Mouse (Mus musculus): ENCODE measurements around the gene Acsbg2. TPM values are rescaled to one million over a fixed set of nuclear protein-coding genes. Genes with fewer than 3 reads are reported as not detected.

Gene Acsbg2
- total and polyA plus RNA-seq, 3 experiments, result 0.04 TPM; not detected in 2

GRCm38 (mm10) chr17:56840524-56840923 is 33.7 kb downstream of the Acsbg2 start:
- H3K9ac ChIP-seq (ENCODE audit: low read depth, low read length), result no peak overlapping the region
- H3K27ac ChIP-seq, result no peak overlapping the region
- no peak for DNase-seq
- TF ChIP-seq POLR2A (IDR thresholded peaks at IDR 0.05; ENCODE audit: insufficient read depth, low read depth, low read length), result no peak
- no peak for TF ChIP-seq EP300 (IDR thresholded peaks at IDR 0.05; ENCODE audit: insufficient read depth, low read depth, low read length)
- no peak for TF ChIP-seq CTCF (IDR thresholded peaks at IDR 0.05)
- no peak overlapping the region for H3K4me3 ChIP-seq
- intact Hi-C loops (cut with DNase I), result no loop called here
- H3K36me3 ChIP-seq (ENCODE audit: control insufficient read depth, insufficient read depth, low read length), result no peaks in the 10 kb centered on the region
- H3K27me3 ChIP-seq (ENCODE audit: control insufficient read depth, insufficient read depth, low read length), result no peaks in the 10 kb centered on the region
- H3K4me1 ChIP-seq (ENCODE audit: control insufficient read depth, insufficient read depth, low read length), result no peaks in the 10 kb centered on the region
- H3K79me2 ChIP-seq (replicated peaks; ENCODE audit: control insufficient read depth, insufficient read depth, low read length), result no peaks in the 10 kb centered on the region
- WGBS, result 81% methylated on average over 7 of the region's 7 CpGs

GRCm38 (mm10) chr17:56836336-56836735 is 37.9 kb downstream of the Acsbg2 start:
- no peaks in the 10 kb centered on the region for H3K4me1 ChIP-seq (ENCODE audit: control insufficient read depth, insufficient read depth, low read length)
- DNase-seq, result no peak
- no peak overlapping the region for H3K27ac ChIP-seq

GRCm38 (mm10) chr17:56833381-56833780 is 40.9 kb downstream of the Acsbg2 start:
- intact Hi-C loops (cut with DNase I), result loop anchor here (5.0 kb wide), 4 partner anchors 66 to 224 kb away; partner anchors contain the start of genes Crb3, Mllt1, Ndufa11 and Slc25a23
- no peaks in the 10 kb centered on the region for H3K36me3 ChIP-seq (ENCODE audit: control insufficient read depth, insufficient read depth, low read length)
- H3K4me1 ChIP-seq (ENCODE audit: control insufficient read depth, insufficient read depth, low read length), result no peaks in the 10 kb centered on the region
- no peak for DNase-seq
- H3K9ac ChIP-seq (ENCODE audit: low read depth, low read length), result no peak overlapping the region
- H3K27ac ChIP-seq, result no peak overlapping the region
- WGBS, result 98% methylated on average over 1 of the region's 1 CpGs
- no peak for TF ChIP-seq EP300 (IDR thresholded peaks at IDR 0.05; ENCODE audit: insufficient read depth, low read depth, low read length)
- no peak for TF ChIP-seq CTCF (IDR thresholded peaks at IDR 0.05)
- no peak for TF ChIP-seq POLR2A (IDR thresholded peaks at IDR 0.05; ENCODE audit: insufficient read depth, low read depth, low read length)
- no peak overlapping the region for H3K4me3 ChIP-seq
- H3K27me3 ChIP-seq (ENCODE audit: control insufficient read depth, insufficient read depth, low read length), result no peaks in the 10 kb centered on the region
- H3K79me2 ChIP-seq (replicated peaks; ENCODE audit: control insufficient read depth, insufficient read depth, low read length), result no peaks in the 10 kb centered on the region

More at GRCm38 (mm10) chr17:56836336-56836735, 37.9 kb downstream of the Acsbg2 start:
- no peaks in the 10 kb centered on the region for H3K79me2 ChIP-seq (replicated peaks; ENCODE audit: control insufficient read depth, insufficient read depth, low read length)
- no peak overlapping the region for H3K9ac ChIP-seq (ENCODE audit: low read depth, low read length)
- no peak for TF ChIP-seq CTCF (IDR thresholded peaks at IDR 0.05)
- H3K27me3 ChIP-seq (ENCODE audit: control insufficient read depth, insufficient read depth, low read length), result no peaks in the 10 kb centered on the region
- WGBS, result 82% methylated on average over 8 of the region's 8 CpGs
- H3K36me3 ChIP-seq (ENCODE audit: control insufficient read depth, insufficient read depth, low read length), result no peaks in the 10 kb centered on the region
- H3K4me3 ChIP-seq, result no peak overlapping the region
- intact Hi-C loops (cut with DNase I), result no loop called here

- H3K79me2 ChIP-seq (replicated peaks; ENCODE audit: control insufficient read depth, insufficient read depth, low read length), result no peaks in the 10 kb centered on the region
- DNase-seq, result no peak
- TF ChIP-seq EP300 (IDR thresholded peaks at IDR 0.05; ENCODE audit: insufficient read depth, low read depth, low read length), result no peak
- no peak for TF ChIP-seq CTCF (IDR thresholded peaks at IDR 0.05)
- no peak for TF ChIP-seq POLR2A (IDR thresholded peaks at IDR 0.05; ENCODE audit: insufficient read depth, low read depth, low read length)
- H3K36me3 ChIP-seq (ENCODE audit: control insufficient read depth, insufficient read depth, low read length), result no peaks in the 10 kb centered on the region
- no peak overlapping the region for H3K27ac ChIP-seq
- no peak overlapping the region for H3K4me3 ChIP-seq
- WGBS, result 83% methylated on average over 1 of the region's 1 CpGs
- no peak overlapping the region for H3K9ac ChIP-seq (ENCODE audit: low read depth, low read length)
- no peaks in the 10 kb centered on the region for H3K4me1 ChIP-seq (ENCODE audit: control insufficient read depth, insufficient read depth, low read length)
- H3K27me3 ChIP-seq (ENCODE audit: control insufficient read depth, insufficient read depth, low read length), result no peaks in the 10 kb centered on the region
- intact Hi-C loops (cut with DNase I), result loop anchor here (5.0 kb wide), 4 partner anchors 66 to 224 kb away; partner anchors contain the start of genes Crb3, Mllt1, Ndufa11 and Slc25a23
These were observed 41.3 kb downstream of the Acsbg2 start for GRCm38 (mm10) chr17:56832918-56833317.

- under 1% methylated on average over 42 of the region's 42 CpGs for WGBS
- Histone ChIP-seq H3K9ac (ENCODE audit: low read depth, low read length) (0 out of 2 replicates have a peak overlapping the region, but pooled peaks have one; percentile 9), H3K4me3 (peak overlapping the region; percentile 46), H3K27me3 (ENCODE audit: control insufficient read depth, insufficient read depth, low read length) (no peaks in the 10 kb centered on the region), H3K4me1 (ENCODE audit: control insufficient read depth, insufficient read depth, low read length) (no peaks in the 10 kb centered on the region), H3K36me3 (ENCODE audit: control insufficient read depth, insufficient read depth, low read length) (no peaks in the 10 kb centered on the region), H3K79me2 (replicated peaks; ENCODE audit: control insufficient read depth, insufficient read depth, low read length) (no peaks in the 10 kb centered on the region), H3K27ac (no peak overlapping the region)
- peak; percentile 99 for DNase-seq
- intact Hi-C loops (cut with DNase I), result loop anchor here (2.0 to 5.0 kb wide), 5 partner anchors 16 to 226 kb away; partner anchors contain the start of genes Crb3, Mllt1, Ndufa11 and Slc25a23
- no peak for TF ChIP-seq EP300 (IDR thresholded peaks at IDR 0.05; ENCODE audit: insufficient read depth, low read depth, low read length)
- 0 out of 2 replicates have a peak, but pooled peaks have one; percentile 20 for TF ChIP-seq POLR2A (IDR thresholded peaks at IDR 0.05; ENCODE audit: insufficient read depth, low read depth, low read length)
- peak; percentile 72 for TF ChIP-seq CTCF (IDR thresholded peaks at IDR 0.05)
These were observed 43.0 kb downstream of the Acsbg2 start for GRCm38 (mm10) chr17:56831111-56831816.

Data from heart, adult 2 months (tissue).